ENCODE assay signal across 8 mouse cellular contexts in the genomic region with DNA sequence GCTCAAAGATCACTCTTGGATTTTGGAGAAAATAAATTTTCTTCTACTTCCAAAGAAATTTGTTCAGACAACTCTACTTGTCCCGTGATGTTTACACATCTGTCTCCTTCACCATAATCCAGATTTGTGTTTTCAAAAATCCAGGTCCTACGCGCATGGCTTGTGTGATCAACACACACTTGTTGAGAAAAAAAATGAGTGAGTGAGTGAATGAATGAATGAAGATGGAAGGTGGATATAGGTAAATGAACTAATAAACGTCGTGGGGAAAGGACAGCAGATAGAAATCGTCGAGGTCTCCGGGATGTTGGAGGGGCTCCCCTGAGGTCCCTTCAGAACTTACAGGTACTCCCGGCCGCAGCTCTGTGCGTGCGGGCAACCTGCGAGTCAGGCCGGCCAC. TPM values are rescaled to one million over a fixed set of nuclear protein-coding genes. Genes with fewer than 3 reads are reported as not detected.
A peak's percentile ranks its signal among the peaks of the same experiment; 100 is the strongest.
DNase-seq lines count a peak whose midpoint lies in the region; ATAC-seq and TF ChIP-seq lines count a peak whose summit lies in the region.

No protein-coding gene starts in this region.

- 1% methylated on average over 14 of the region's 14 CpGs for WGBS in embryonic facial prominence, embryonic 12.5 days
- WGBS in intestine, embryonic 16.5 days: under 1% methylated on average over 14 of the region's 14 CpGs
- WGBS in neural tube, embryonic 12.5 days: 1% methylated on average over 14 of the region's 14 CpGs

- H3K27me3 ChIP-seq in embryonic facial prominence, embryonic 12.5 days: no peaks in the 10 kb centered on the region
- H3K27me3 ChIP-seq in intestine, embryonic 16.5 days (replicated peaks; ENCODE audit: control insufficient read depth, insufficient read depth, low read length): no peaks in the 10 kb centered on the region
- H3K27me3 ChIP-seq in neural tube, embryonic 12.5 days (replicated peaks): no peaks in the 10 kb centered on the region

- no peaks in the 10 kb centered on the region for H3K9me3 ChIP-seq in embryonic facial prominence, embryonic 12.5 days
- no peaks in the 10 kb centered on the region for H3K9me3 ChIP-seq in intestine, embryonic 16.5 days (ENCODE audit: control insufficient read depth, low read length)
- H3K9me3 ChIP-seq in neural tube, embryonic 12.5 days: no peaks in the 10 kb centered on the region

- peak overlapping the region; percentile 84 for H3K27ac ChIP-seq in left cerebral cortex, adult 2 months
- peak overlapping the region; percentile 99 for H3K27ac ChIP-seq in embryonic facial prominence, embryonic 12.5 days
- H3K27ac ChIP-seq in intestine, embryonic 16.5 days (ENCODE audit: low read length): peak overlapping the region; percentile 97
- H3K27ac ChIP-seq in neural tube, embryonic 12.5 days: peak overlapping the region; percentile 82

- peaks cover 29% of the 10 kb centered on the region for H3K4me1 ChIP-seq in embryonic facial prominence, embryonic 12.5 days
- H3K4me1 ChIP-seq in intestine, embryonic 16.5 days (ENCODE audit: control insufficient read depth, insufficient read depth, low read length): peaks cover 37% of the 10 kb centered on the region
- H3K4me1 ChIP-seq in neural tube, embryonic 12.5 days: peaks cover 26% of the 10 kb centered on the region

- H3K4me2 ChIP-seq in embryonic facial prominence, embryonic 12.5 days (replicated peaks): peak overlapping the region; percentile 59
- H3K4me2 ChIP-seq in intestine, embryonic 16.5 days (ENCODE audit: low read depth, low read length): peak overlapping the region; percentile 80
- peak overlapping the region; percentile 64 for H3K4me2 ChIP-seq in neural tube, embryonic 12.5 days (replicated peaks)

- H3K36me3 ChIP-seq in embryonic facial prominence, embryonic 12.5 days: peaks cover 24% of the 10 kb centered on the region
- peaks cover 13% of the 10 kb centered on the region for H3K36me3 ChIP-seq in intestine, embryonic 16.5 days (ENCODE audit: control insufficient read depth, insufficient read depth, low read length)
- peaks cover 20% of the 10 kb centered on the region for H3K36me3 ChIP-seq in neural tube, embryonic 12.5 days

- TF ChIP-seq CTCF in left cerebral cortex, adult 2 months (IDR thresholded peaks at IDR 0.05): no peak

- ATAC-seq in embryonic facial prominence, embryonic 12.5 days (ENCODE audit: insufficient number of reproducible peaks, insufficient read depth, low FRiP score, low TSS enrichment): no peak
- ATAC-seq in intestine, embryonic 16.5 days: peak; percentile 18
- ATAC-seq in neural tube, embryonic 12.5 days (ENCODE audit: low FRiP score, low read depth): no peak
- ATAC-seq in inflammation-experienced regulatory T-cells, adult 6 months: no peak

- DNase-seq in left cerebral cortex, adult 2 months (ENCODE audit: extremely low spot score in 1 of 2, low spot score in 2 of 2): no peak
- no peak for DNase-seq in left cerebral cortex, adult 11 months (ENCODE audit: low spot score)
- DNase-seq in retina, embryonic 14.5 days (ENCODE audit: low spot score): no peak
- DNase-seq in retina, postnatal 1 day: no peak

- H3K9ac ChIP-seq in embryonic facial prominence, embryonic 12.5 days: peak overlapping the region; percentile 79
- H3K9ac ChIP-seq in intestine, embryonic 16.5 days (ENCODE audit: low read depth, low read length): peak overlapping the region; percentile 87
- peak overlapping the region; percentile 60 for H3K9ac ChIP-seq in neural tube, embryonic 12.5 days

- H3K4me3 ChIP-seq in left cerebral cortex, adult 2 months: peak overlapping the region; percentile 89
- peak overlapping the region; percentile 89 for H3K4me3 ChIP-seq in embryonic facial prominence, embryonic 12.5 days
- peak overlapping the region; percentile 92 for H3K4me3 ChIP-seq in intestine, embryonic 16.5 days (ENCODE audit: low read length)
- H3K4me3 ChIP-seq in neural tube, embryonic 12.5 days: peak overlapping the region; percentile 86

- intact Hi-C loops in left cerebral cortex, adult 2 months (cut with DNase I): no loop called here

RNA-seq across cellular contexts. Expression of gene Ppil1, which starts 0.6 kb away (rescaled TPM):
- 10 to 100 TPM; 19.8 to 20.0 TPM for total RNA-seq in left cerebral cortex, adult 2 months (2021)
- polyA plus RNA-seq in embryonic facial prominence, embryonic 12.5 days (2016; fragmentation: Nextera tagmentation; extraction: Ambion mirVana): 154 and 162 TPM in 2 replicates
- 133 and 153 TPM in 2 replicates for polyA plus RNA-seq in intestine, embryonic 16.5 days (2015; fragmentation: Nextera tagmentation; extraction: Ambion mirVana)
- 117 and 125 TPM in 2 replicates for polyA plus RNA-seq in neural tube, embryonic 12.5 days (2016; fragmentation: Nextera tagmentation; extraction: Ambion mirVana)
- polyA plus RNA-seq in inflammation-experienced regulatory T-cells, adult 6 months (2017; shearing (Covaris generic)): 100 to 1,000 TPM in 1 of 3 experiments, 10 to 100 TPM in 2; 59.0 to 107 (median 62.4) TPM

RNA-seq across cellular contexts. Expression of gene BC004004, which starts 5.2 kb away (rescaled TPM):
- 10 to 100 TPM; 78.9 to 85.0 TPM for total RNA-seq in left cerebral cortex, adult 2 months (2021)
- polyA plus RNA-seq in embryonic facial prominence, embryonic 12.5 days (2016; fragmentation: Nextera tagmentation; extraction: Ambion mirVana): 54.9 and 56.5 TPM in 2 replicates
- polyA plus RNA-seq in intestine, embryonic 16.5 days (2015; fragmentation: Nextera tagmentation; extraction: Ambion mirVana): 82.9 and 85.6 TPM in 2 replicates
- 74.8 and 75.3 TPM in 2 replicates for polyA plus RNA-seq in neural tube, embryonic 12.5 days (2016; fragmentation: Nextera tagmentation; extraction: Ambion mirVana)
- polyA plus RNA-seq in inflammation-experienced regulatory T-cells, adult 6 months (2017; shearing (Covaris generic)): 100 to 1,000 TPM; 120 to 122 (median 120) TPM

RNA-seq across cellular contexts. Expression of gene Cpne5, which starts 25.4 kb away (rescaled TPM):
- total RNA-seq in left cerebral cortex, adult 2 months (2021): 100 to 1,000 TPM; 141 to 148 TPM
- polyA plus RNA-seq in embryonic facial prominence, embryonic 12.5 days (2016; fragmentation: Nextera tagmentation; extraction: Ambion mirVana): 11.9 and 13.5 TPM in 2 replicates
- 5.3 and 5.9 TPM in 2 replicates for polyA plus RNA-seq in intestine, embryonic 16.5 days (2015; fragmentation: Nextera tagmentation; extraction: Ambion mirVana)
- polyA plus RNA-seq in neural tube, embryonic 12.5 days (2016; fragmentation: Nextera tagmentation; extraction: Ambion mirVana): 7.0 and 7.7 TPM in 2 replicates
- polyA plus RNA-seq in inflammation-experienced regulatory T-cells, adult 6 months (2017; shearing (Covaris generic)): 1 to 10 TPM in 2 of 3 experiments, under 1 TPM in 1; 0.59 to 2.4 (median 1.7) TPM

RNA-seq across cellular contexts. Expression of gene Pi16, which starts 54.1 kb away (rescaled TPM):
- total RNA-seq in left cerebral cortex, adult 2 months (2021): 1 to 10 TPM; 1.2 to 1.4 TPM
- 0.49 and 0.59 TPM in 2 replicates for polyA plus RNA-seq in embryonic facial prominence, embryonic 12.5 days (2016; fragmentation: Nextera tagmentation; extraction: Ambion mirVana)
- 0.88 and 1.1 TPM in 2 replicates for polyA plus RNA-seq in intestine, embryonic 16.5 days (2015; fragmentation: Nextera tagmentation; extraction: Ambion mirVana)
- 1.2 and 1.3 TPM in 2 replicates for polyA plus RNA-seq in neural tube, embryonic 12.5 days (2016; fragmentation: Nextera tagmentation; extraction: Ambion mirVana)
- polyA plus RNA-seq in inflammation-experienced regulatory T-cells, adult 6 months (2017; shearing (Covaris generic)): under 1 TPM; 0.30 to 0.57 (median 0.53) TPM
